Mouse (Mus musculus) bone marrow macrophage, adult 2 months (primary cell): ENCODE results near the gene Shmt2.

Experiments used
- CTCF ChIP-seq: IDR thresholded peaks from 2 replicates; pipeline ENCODE4 v1.5.1; 2012; ENCODE audit warnings: low read depth, mild to moderate bottlenecking, low read length, moderate library complexity
- POLR2A ChIP-seq: IDR thresholded peaks from 2 replicates; pipeline ENCODE4 v1.6.1; 2012; ENCODE audit warnings: mild to moderate bottlenecking, low read depth, low read length, borderline replicate concordance

DNA sequence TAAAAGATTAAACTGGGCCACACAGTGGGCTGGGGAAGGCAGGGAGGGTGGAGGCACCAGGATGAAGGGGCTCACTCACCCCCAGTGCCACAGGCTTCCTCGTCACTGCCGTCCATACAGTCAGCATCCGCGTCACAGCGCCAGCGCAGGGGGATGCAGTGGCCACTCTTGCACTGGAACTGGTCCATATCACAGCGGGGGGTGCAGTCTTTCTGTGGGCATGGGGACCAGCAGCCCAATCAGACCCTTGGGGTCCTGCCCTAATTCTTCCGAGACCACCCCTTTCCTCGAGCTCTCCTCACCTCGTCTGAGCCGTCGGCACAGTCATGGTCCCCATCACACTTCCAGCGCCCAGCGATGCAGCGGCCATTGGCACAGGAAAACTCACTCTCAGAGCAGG is 26.0 kb upstream of the Shmt2 start:
- TF ChIP-seq CTCF (no peak), POLR2A (no peak)
